Mouse (Mus musculus) embryonic fibroblast, embryonic 13.5 days (primary cell): ENCODE measurements around the gene Slc6a6.

Source experiments
- CTCF ChIP-seq: IDR thresholded peaks from 2 replicates; pipeline ENCODE4 v1.5.1; 2011; ENCODE audit warnings: mild to moderate bottlenecking, control low read depth, low read length, moderate library complexity, borderline replicate concordance; ENCODE audit not compliant: insufficient read depth
- POLR2A ChIP-seq: IDR thresholded peaks from 2 replicates; pipeline ENCODE4 v1.6.1; 2011; ENCODE audit warnings: low read depth, mild to moderate bottlenecking, control low read depth, low read length, moderate library complexity

GRCm38 (mm10) chr6:91754845-91755244, 71.0 kb downstream of the Slc6a6 start:
- no peak for TF ChIP-seq POLR2A
- TF ChIP-seq CTCF = no peak
